Mouse (Mus musculus): ENCODE measurements at regions not wholly inside any gene's neighbourhood (a gene's known extent, or its start where the extent isn't known, plus 50 kb on each side); places are given as distances from the start of the nearest gene placed in this dataset.

DNA sequence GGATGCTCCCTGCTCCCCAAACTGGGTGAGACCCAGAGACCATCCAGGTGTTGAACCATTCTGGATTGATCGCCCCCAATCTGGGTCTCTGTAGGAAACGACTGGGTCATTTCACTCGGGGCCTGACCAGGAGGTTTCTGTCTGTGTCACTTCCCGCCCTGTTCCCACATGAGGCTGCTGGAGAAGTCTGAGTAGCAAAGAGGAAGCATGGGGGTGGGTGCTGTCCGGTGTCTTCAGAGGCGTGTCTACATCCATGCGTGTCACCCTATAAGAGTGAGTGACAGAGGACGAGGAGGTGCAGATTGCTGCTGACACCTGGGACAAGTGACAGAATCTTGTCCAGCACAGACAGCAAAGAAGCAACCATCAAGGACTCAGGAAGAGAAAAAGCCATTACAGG, 164.7 kb downstream of the Sh3bp4 start:
- TF ChIP-seq CTCF (IDR thresholded peaks at IDR 0.05; ENCODE audit: low read depth): no peak
- no peak for TF ChIP-seq EP300 (IDR thresholded peaks at IDR 0.05; ENCODE audit: low read depth)

Measured in liver, embryonic 14.5 days (tissue).